Mouse (Mus musculus): ENCODE results near the gene Pard3. TPM values are rescaled to one million over a fixed set of nuclear protein-coding genes. Genes with fewer than 3 reads are reported as not detected.

Pard3 gene
- polyA plus RNA-seq, 1 experiment from 2014 or later, result 14.6 TPM

Other genes starting within 250 kb of the Pard3 start
- 208 and 220 TPM in 2 replicates for gene Tomm20, start 118.0 kb upstream of the Pard3 start, polyA plus RNA-seq (2015; fragmentation: Nextera tagmentation; extraction: Ambion mirVana)
- 21.4 and 26.2 TPM in 2 replicates for gene Rbm34, start 92.8 kb upstream of the Pard3 start, polyA plus RNA-seq (2015; fragmentation: Nextera tagmentation; extraction: Ambion mirVana)